Mouse (Mus musculus): ENCODE results near the gene Raph1. TPM values are rescaled to one million over a fixed set of nuclear protein-coding genes. Genes with fewer than 3 reads are reported as not detected.

Raph1 gene
- polyA plus RNA-seq, 1 experiment: under 0.01 TPM

GRCm38 (mm10) chr1:60599013-60599701 is 32.3 kb upstream of the Raph1 start:
- Histone ChIP-seq H3K36me3 (ENCODE audit: control insufficient read depth) (no peaks in the 10 kb centered on the region), H3K9me3 (ENCODE audit: control insufficient read depth, low read length) (no peaks in the 10 kb centered on the region), H3K27me3 (ENCODE audit: control insufficient read depth) (no peaks in the 10 kb centered on the region), H3K4me1 (ENCODE audit: control insufficient read depth) (no peaks in the 10 kb centered on the region), H3K4me3 (replicated peaks) (no peak overlapping the region)
- no peak for TF ChIP-seq TAL1 (IDR thresholded peaks at IDR 0.05; ENCODE audit: low read length)
- TF ChIP-seq GATA1 (IDR thresholded peaks at IDR 0.05; ENCODE audit: low read length): no peak

- Histone ChIP-seq H3K4me1 (ENCODE audit: control insufficient read depth) (no peaks in the 10 kb centered on the region), H3K36me3 (ENCODE audit: control insufficient read depth) (no peaks in the 10 kb centered on the region), H3K9me3 (ENCODE audit: control insufficient read depth, low read length) (no peaks in the 10 kb centered on the region), H3K27me3 (ENCODE audit: control insufficient read depth) (no peaks in the 10 kb centered on the region), H3K4me3 (replicated peaks) (no peak overlapping the region)
- TF ChIP-seq GATA1 (IDR thresholded peaks at IDR 0.05; ENCODE audit: low read length) (no peak), TAL1 (IDR thresholded peaks at IDR 0.05; ENCODE audit: low read length) (no peak)
Observed at GRCm38 (mm10) chr1:60596386-60597320, 29.7 kb upstream of the Raph1 start.

- Histone ChIP-seq H3K9me3 (ENCODE audit: control insufficient read depth, low read length) (no peaks in the 10 kb centered on the region), H3K27me3 (ENCODE audit: control insufficient read depth) (no peaks in the 10 kb centered on the region), H3K36me3 (ENCODE audit: control insufficient read depth) (no peaks in the 10 kb centered on the region), H3K4me3 (replicated peaks) (no peak overlapping the region), H3K4me1 (ENCODE audit: control insufficient read depth) (no peaks in the 10 kb centered on the region)
- TF ChIP-seq GATA1 (IDR thresholded peaks at IDR 0.05; ENCODE audit: low read length) (no peak), TAL1 (IDR thresholded peaks at IDR 0.05; ENCODE audit: low read length) (no peak)
Observed at GRCm38 (mm10) chr1:60593101-60593500, 26.2 kb upstream of the Raph1 start.

- no peaks in the 10 kb centered on the region for H3K36me3 ChIP-seq (ENCODE audit: control insufficient read depth)
- H3K27me3 ChIP-seq (ENCODE audit: control insufficient read depth): no peaks in the 10 kb centered on the region
- no peaks in the 10 kb centered on the region for H3K9me3 ChIP-seq (ENCODE audit: control insufficient read depth, low read length)
- H3K4me3 ChIP-seq (replicated peaks): no peak overlapping the region
- no peak for TF ChIP-seq GATA1 (IDR thresholded peaks at IDR 0.05; ENCODE audit: low read length)
- TF ChIP-seq TAL1 (IDR thresholded peaks at IDR 0.05; ENCODE audit: low read length): no peak
- H3K4me1 ChIP-seq (ENCODE audit: control insufficient read depth): no peaks in the 10 kb centered on the region
Observed at GRCm38 (mm10) chr1:60588887-60589629, 22.2 kb upstream of the Raph1 start.

- H3K4me1 ChIP-seq (ENCODE audit: control insufficient read depth): no peaks in the 10 kb centered on the region
- no peaks in the 10 kb centered on the region for H3K9me3 ChIP-seq (ENCODE audit: control insufficient read depth, low read length)
- no peaks in the 10 kb centered on the region for H3K27me3 ChIP-seq (ENCODE audit: control insufficient read depth)
- TF ChIP-seq TAL1 (IDR thresholded peaks at IDR 0.05; ENCODE audit: low read length): no peak
- no peak for TF ChIP-seq GATA1 (IDR thresholded peaks at IDR 0.05; ENCODE audit: low read length)
- no peaks in the 10 kb centered on the region for H3K36me3 ChIP-seq (ENCODE audit: control insufficient read depth)
- no peak overlapping the region for H3K4me3 ChIP-seq (replicated peaks)
Observed at GRCm38 (mm10) chr1:60580990-60581389, 14.1 kb upstream of the Raph1 start.

GRCm38 (mm10) chr1:60579886-60580285 is 13.0 kb upstream of the Raph1 start:
- Histone ChIP-seq H3K9me3 (ENCODE audit: control insufficient read depth, low read length) (no peaks in the 10 kb centered on the region), H3K4me1 (ENCODE audit: control insufficient read depth) (no peaks in the 10 kb centered on the region), H3K36me3 (ENCODE audit: control insufficient read depth) (no peaks in the 10 kb centered on the region), H3K27me3 (ENCODE audit: control insufficient read depth) (no peaks in the 10 kb centered on the region), H3K4me3 (replicated peaks) (no peak overlapping the region)
- TF ChIP-seq GATA1 (IDR thresholded peaks at IDR 0.05; ENCODE audit: low read length) (no peak), TAL1 (IDR thresholded peaks at IDR 0.05; ENCODE audit: low read length) (no peak)

- H3K9me3 ChIP-seq (ENCODE audit: control insufficient read depth, low read length): no peaks in the 10 kb centered on the region
- no peaks in the 10 kb centered on the region for H3K36me3 ChIP-seq (ENCODE audit: control insufficient read depth)
- H3K4me1 ChIP-seq (ENCODE audit: control insufficient read depth): no peaks in the 10 kb centered on the region; the same call in none of the 2 replicates
- peaks cover 19% of the 10 kb centered on the region for H3K27me3 ChIP-seq (ENCODE audit: control insufficient read depth)
- no peak overlapping the region for H3K4me3 ChIP-seq (replicated peaks)
- no peak for TF ChIP-seq GATA1 (IDR thresholded peaks at IDR 0.05; ENCODE audit: low read length)
- no peak for TF ChIP-seq TAL1 (IDR thresholded peaks at IDR 0.05; ENCODE audit: low read length)
Observed at GRCm38 (mm10) chr1:60572699-60573098, 5.8 kb upstream of the Raph1 start.

- no peak for TF ChIP-seq TAL1 (IDR thresholded peaks at IDR 0.05; ENCODE audit: low read length)
- no peak for TF ChIP-seq GATA1 (IDR thresholded peaks at IDR 0.05; ENCODE audit: low read length)
- Histone ChIP-seq H3K4me3 (replicated peaks) (no peak overlapping the region), H3K27me3 (ENCODE audit: control insufficient read depth) (peaks cover 48% of the 10 kb centered on the region), H3K4me1 (ENCODE audit: control insufficient read depth) (peaks cover 7% of the 10 kb centered on the region), H3K9me3 (ENCODE audit: control insufficient read depth, low read length) (no peaks in the 10 kb centered on the region), H3K36me3 (ENCODE audit: control insufficient read depth) (no peaks in the 10 kb centered on the region)
Observed at GRCm38 (mm10) chr1:60569741-60570140, 2.8 kb upstream of the Raph1 start.

- H3K36me3 ChIP-seq (ENCODE audit: control insufficient read depth): no peaks in the 10 kb centered on the region
- H3K4me3 ChIP-seq (replicated peaks): no peak overlapping the region
- peaks cover 7% of the 10 kb centered on the region for H3K4me1 ChIP-seq (ENCODE audit: control insufficient read depth)
- H3K9me3 ChIP-seq (ENCODE audit: control insufficient read depth, low read length): no peaks in the 10 kb centered on the region
- H3K27me3 ChIP-seq (ENCODE audit: control insufficient read depth): peaks cover 53% of the 10 kb centered on the region
- TF ChIP-seq TAL1 (IDR thresholded peaks at IDR 0.05; ENCODE audit: low read length) (no peak), GATA1 (IDR thresholded peaks at IDR 0.05; ENCODE audit: low read length) (no peak)
Observed at GRCm38 (mm10) chr1:60569210-60569609, 2.3 kb upstream of the Raph1 start.
